Mouse (Mus musculus) urinary bladder, postnatal 0 days (tissue): ENCODE results near the gene Pdia6. TPM values are rescaled to one million over a fixed set of nuclear protein-coding genes. Genes with fewer than 3 reads are reported as not detected.

Experiments
- polyA plus RNA-seq: library from polyadenylated mRNA; unstranded; fragments of >200 nt; fragmentation: Nextera tagmentation; extraction: Ambion mirVana; gene quantifications from 2 replicates; pipeline ENCODE4 v1.2.1, GENCODE M21; 2015

Gene Pdia6
- 214 and 262 TPM in 2 replicates for polyA plus RNA-seq

GRCm38 (mm10) chr12:17265971-17266672 lies at the start of gene Pdia6:
TSS of gene Pdia6 (plus strand) at chr12:17266545.

GRCm38 (mm10) chr12:17329259-17329658 lies 62.9 kb downstream of the Pdia6 start, which contains the start of gene Atp6v1c2:
TSS of gene Atp6v1c2 (minus strand) at chr12:17329359.

Other genes starting within 250 kb of the Pdia6 start
- 18.5 and 24.5 TPM in 2 replicates for gene Kcnf1, start 89.7 kb upstream of the Pdia6 start, polyA plus RNA-seq
- 0.15 and 0.16 TPM in 2 replicates for gene Atp6v1c2, start 62.8 kb downstream of the Pdia6 start, polyA plus RNA-seq
- 8.1 and 11.6 TPM in 2 replicates for gene Nol10, start 81.9 kb downstream of the Pdia6 start, polyA plus RNA-seq